Mouse (Mus musculus) forebrain, embryonic 15.5 days (tissue): ENCODE data around the gene Pacsin2. TPM values are rescaled to one million over a fixed set of nuclear protein-coding genes. Genes with fewer than 3 reads are reported as not detected.
"Not testable (repeated sequence)": the region's sequence is repeated elsewhere in the genome, so short reads cannot be mapped to it uniquely, and the experiment has no call there.

Experiments used
- ATAC-seq: fragments of 200-750 bp; cut with Nextera tagmentation; replicated peaks from 2 replicates; pipeline ENCODE4 v1.8.0; 2017; ENCODE audit warnings: mild to moderate bottlenecking, moderate TSS enrichment, moderate library complexity
- H3K27ac ChIP-seq: fragments of 300-500 bp; sonication (generic); replicated peaks from 2 replicates; pipeline ENCODE4 v1.5.1; 2015; ENCODE audit warnings: mild to moderate bottlenecking, inconsistent platforms
- H3K27me3 ChIP-seq: fragments of 300-500 bp; sonication (generic); 2 replicates; pipeline ENCODE4 v1.6.1; 2015; ENCODE audit warnings: inconsistent platforms
- H3K36me3 ChIP-seq: fragments of 300-500 bp; sonication (generic); 2 replicates; pipeline ENCODE4 v1.6.1; 2015; ENCODE audit warnings: mild to moderate bottlenecking, inconsistent platforms
- H3K4me1 ChIP-seq: fragments of 300-500 bp; sonication (generic); 2 replicates; pipeline ENCODE4 v1.6.1; 2015; ENCODE audit warnings: inconsistent platforms
- H3K4me2 ChIP-seq: fragments of 300-500 bp; sonication (generic); replicated peaks from 2 replicates; pipeline ENCODE4 v1.6.1; 2015; ENCODE audit warnings: mild to moderate bottlenecking, inconsistent platforms
- H3K4me3 ChIP-seq: fragments of 300-500 bp; sonication (generic); 2 replicates; pipeline ENCODE4 v1.5.1; 2015; ENCODE audit warnings: mild to moderate bottlenecking, inconsistent platforms
- H3K9ac ChIP-seq: fragments of 300-500 bp; sonication (generic); replicated peaks from 2 replicates; pipeline ENCODE4 v1.6.1; 2015; ENCODE audit warnings: mild to moderate bottlenecking, inconsistent platforms
- H3K9me3 ChIP-seq: fragments of 300-500 bp; sonication (generic); 2 replicates; pipeline ENCODE4 v1.6.1; 2016; ENCODE audit warnings: inconsistent platforms
- WGBS: fragments of 180-500 bp; shearing (Covaris S2); methylation state at CpG from one replicate; pipeline ENCODE4 v1.1.7; 2015; ENCODE audit warnings: mixed read lengths; 5-methylcytosine and 5-hydroxymethylcytosine counted together
- polyA plus RNA-seq: library from polyadenylated mRNA; unstranded; fragments of >200 nt; fragmentation: Nextera tagmentation; extraction: Ambion mirVana; gene quantifications from 2 replicates; pipeline ENCODE4 v1.2.1, GENCODE M21; 2015

Gene Pacsin2
- polyA plus RNA-seq: 21.5 and 25.5 TPM in 2 replicates

- H3K4me1 ChIP-seq: peaks cover 14% of the 10 kb centered on the region
- peak; percentile 99 for ATAC-seq
- H3K36me3 ChIP-seq: no peaks in the 10 kb centered on the region
- peak within 1 kb of the TSS; percentile 75 for H3K4me3 ChIP-seq
- no peak within 1 kb of the TSS for H3K27ac ChIP-seq
- WGBS: 0% methylated on average over 56 of the region's 88 CpGs
- H3K4me2 ChIP-seq: peak within 1 kb of the TSS; percentile 88
- no peaks in the 10 kb centered on the region for H3K9me3 ChIP-seq
- H3K9ac ChIP-seq: peak within 1 kb of the TSS; percentile 57
- H3K27me3 ChIP-seq: no peaks in the 10 kb centered on the region
Observed at GRCm38 (mm10) chr15:83464083-83464904, at the start of gene Pacsin2. Gene Pacsin2 (minus strand): TSS chr15:83464606.

DNA sequence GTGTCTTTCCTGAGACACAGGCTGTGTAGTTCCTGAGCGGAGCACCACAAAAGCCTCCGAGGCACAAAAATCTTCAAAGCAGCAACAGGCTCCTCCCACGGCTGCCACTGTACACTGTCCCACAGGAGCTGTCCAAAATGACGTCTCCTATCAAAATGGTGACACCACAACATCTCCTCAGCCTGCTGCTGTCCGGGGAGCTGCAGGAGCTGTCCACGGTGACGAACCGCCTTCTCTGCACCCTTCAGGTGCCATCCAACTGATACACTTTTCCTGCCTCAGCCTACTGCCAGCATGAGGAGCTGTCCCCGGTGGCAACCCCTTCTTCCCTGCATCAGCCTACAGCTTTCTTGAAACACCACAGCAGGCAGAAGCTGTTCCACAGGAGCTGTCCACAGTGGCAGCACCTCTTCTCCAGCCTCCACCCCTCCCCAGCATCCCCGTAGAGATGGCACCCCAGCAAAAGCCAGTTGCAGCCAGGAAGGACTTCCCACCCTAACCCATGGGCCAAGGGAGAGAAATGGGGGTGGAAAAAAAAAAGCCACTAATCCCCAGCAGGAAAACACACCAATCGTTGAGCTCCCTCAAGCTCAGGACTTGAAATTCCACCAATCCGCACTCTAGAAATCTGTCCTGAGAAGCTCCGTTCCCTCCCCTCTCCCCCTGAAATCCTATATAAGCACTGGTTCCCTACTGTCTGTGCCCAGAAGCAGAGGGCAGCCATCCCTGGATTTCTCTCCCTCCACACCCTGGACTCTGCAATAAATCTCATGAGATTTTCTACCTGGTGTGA is 48.3 kb upstream of the Pacsin2 start:
- Histone ChIP-seq H3K9me3 (no peaks in the 10 kb centered on the region), H3K4me1 (peaks cover 29% of the 10 kb centered on the region), H3K4me2 (no peak overlapping the region), H3K4me3 (no peak overlapping the region), H3K27ac (no peak overlapping the region), H3K36me3 (no peaks in the 10 kb centered on the region), H3K27me3 (no peaks in the 10 kb centered on the region), H3K9ac (no peak overlapping the region)
- WGBS: 80% methylated on average over 13 of the region's 13 CpGs
- no peak for ATAC-seq

GRCm38 (mm10) chr15:83510805-83511405 is 46.5 kb upstream of the Pacsin2 start, which contains the start of gene Ttll1:
Gene Ttll1 (minus strand): TSS chr15:83510893.
- peak; percentile 97 for ATAC-seq
- Histone ChIP-seq H3K9ac (peak within 1 kb of the TSS; percentile 69), H3K36me3 (no peaks in the 10 kb centered on the region), H3K27me3 (no peaks in the 10 kb centered on the region), H3K27ac (peak within 1 kb of the TSS; percentile 93), H3K4me3 (peak within 1 kb of the TSS; percentile 63), H3K9me3 (no peaks in the 10 kb centered on the region), H3K4me1 (peaks cover 31% of the 10 kb centered on the region), H3K4me2 (peak within 1 kb of the TSS; percentile 53)
- WGBS: 12% methylated on average over 41 of the region's 41 CpGs

DNA sequence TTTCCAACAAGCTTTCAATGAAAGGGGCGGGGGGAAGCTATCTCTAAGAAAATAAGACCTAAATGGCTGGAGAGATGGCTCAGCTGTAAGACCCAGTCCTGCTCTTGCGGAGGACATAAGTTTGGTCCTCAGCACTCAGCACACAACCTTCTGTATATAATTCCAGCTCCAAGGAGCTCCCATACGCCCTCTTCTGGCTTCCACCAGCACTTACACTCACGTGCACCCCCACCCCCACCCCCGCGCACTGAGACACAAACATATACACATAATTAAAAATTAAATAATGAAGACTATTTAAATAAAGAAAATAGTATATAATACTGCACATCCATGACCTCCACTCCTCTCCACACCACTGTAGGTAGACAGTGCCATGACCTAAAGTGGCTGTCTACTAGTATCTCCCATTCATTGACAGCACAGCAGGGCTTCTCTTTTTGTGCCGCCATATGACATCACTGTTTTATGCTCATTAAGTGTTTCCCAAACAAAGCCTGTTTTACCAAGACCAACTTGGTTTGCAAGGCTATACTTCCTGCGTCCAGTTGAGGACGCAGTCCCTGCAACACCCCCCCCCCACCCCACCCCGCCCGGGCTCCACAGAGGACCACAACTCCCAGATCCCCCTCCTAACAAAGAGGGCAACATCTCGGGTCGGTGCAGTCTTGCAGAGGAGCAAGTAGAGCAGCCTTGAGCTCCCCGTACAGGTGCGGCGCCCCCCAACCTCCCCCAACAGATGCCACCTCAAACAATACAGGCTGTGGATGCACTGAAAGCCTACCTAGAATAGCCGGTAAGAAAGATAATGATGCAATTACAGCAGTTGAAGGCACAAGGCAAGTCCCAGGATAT is 45.8 kb upstream of the Pacsin2 start:
- Histone ChIP-seq H3K4me2 (peak overlapping the region; percentile 53), H3K27me3 (no peaks in the 10 kb centered on the region), H3K9me3 (no peaks in the 10 kb centered on the region), H3K4me1 (peaks cover 31% of the 10 kb centered on the region), H3K27ac (peak overlapping the region; percentile 93), H3K4me3 (peak overlapping the region; percentile 63), H3K36me3 (peaks cover 3% of the 10 kb centered on the region; the same call in 1 of the 2 replicates), H3K9ac (peak overlapping the region; percentile 69)
- peak; percentile 83 for ATAC-seq
- 24% methylated on average over 17 of the region's 17 CpGs for WGBS

GRCm38 (mm10) chr15:83501483-83501882 is 37.1 kb upstream of the Pacsin2 start:
- H3K4me1 ChIP-seq, H3K4me2 ChIP-seq, H3K9me3 ChIP-seq, H3K27me3 ChIP-seq, H3K4me3 ChIP-seq, ATAC-seq, H3K9ac ChIP-seq, H3K27ac ChIP-seq: not testable (repeated sequence)
- peaks cover 74% of the 10 kb centered on the region for H3K36me3 ChIP-seq
- WGBS: 85% methylated on average over 6 of the region's 6 CpGs

GRCm38 (mm10) chr15:83500352-83500751 is 35.9 kb upstream of the Pacsin2 start:
- no peak for ATAC-seq
- H3K4me3 ChIP-seq: no peak overlapping the region
- no peak overlapping the region for H3K9ac ChIP-seq
- 58% methylated on average over 3 of the region's 3 CpGs for WGBS
- no peak overlapping the region for H3K27ac ChIP-seq
- no peaks in the 10 kb centered on the region for H3K27me3 ChIP-seq
- H3K9me3 ChIP-seq: no peaks in the 10 kb centered on the region
- no peaks in the 10 kb centered on the region for H3K4me1 ChIP-seq
- H3K4me2 ChIP-seq: no peak overlapping the region
- peaks cover 84% of the 10 kb centered on the region for H3K36me3 ChIP-seq

GRCm38 (mm10) chr15:83499211-83499755 is 34.9 kb upstream of the Pacsin2 start:
- Histone ChIP-seq H3K9me3 (no peaks in the 10 kb centered on the region), H3K27ac (no peak overlapping the region), H3K27me3 (no peaks in the 10 kb centered on the region), H3K4me2 (no peak overlapping the region), H3K9ac (no peak overlapping the region), H3K4me3 (no peak overlapping the region), H3K36me3 (peaks cover 87% of the 10 kb centered on the region), H3K4me1 (no peaks in the 10 kb centered on the region)
- WGBS: 93% methylated on average over 10 of the region's 10 CpGs
- no peak for ATAC-seq

- WGBS: 91% methylated on average over 6 of the region's 6 CpGs
- H3K36me3 ChIP-seq: peaks cover 91% of the 10 kb centered on the region
- no peak for ATAC-seq
Observed at GRCm38 (mm10) chr15:83497299-83497698, 32.9 kb upstream of the Pacsin2 start.

GRCm38 (mm10) chr15:83495787-83496367 is 31.5 kb upstream of the Pacsin2 start:
- 79% methylated on average over 21 of the region's 22 CpGs for WGBS
- no peaks in the 10 kb centered on the region for H3K9me3 ChIP-seq
- no peaks in the 10 kb centered on the region for H3K27me3 ChIP-seq
- H3K27ac ChIP-seq: no peak overlapping the region
- no peak overlapping the region for H3K4me2 ChIP-seq
- no peak overlapping the region for H3K9ac ChIP-seq
- no peaks in the 10 kb centered on the region for H3K4me1 ChIP-seq
- no peak overlapping the region for H3K4me3 ChIP-seq
- peaks cover 89% of the 10 kb centered on the region for H3K36me3 ChIP-seq
- no peak for ATAC-seq

More at GRCm38 (mm10) chr15:83497299-83497698, 32.9 kb upstream of the Pacsin2 start:
- no peak overlapping the region for H3K9ac ChIP-seq
- no peak overlapping the region for H3K4me2 ChIP-seq
- H3K9me3 ChIP-seq: no peaks in the 10 kb centered on the region
- H3K4me1 ChIP-seq: no peaks in the 10 kb centered on the region
- no peak overlapping the region for H3K27ac ChIP-seq
- H3K27me3 ChIP-seq: no peaks in the 10 kb centered on the region
- H3K4me3 ChIP-seq: no peak overlapping the region

DNA sequence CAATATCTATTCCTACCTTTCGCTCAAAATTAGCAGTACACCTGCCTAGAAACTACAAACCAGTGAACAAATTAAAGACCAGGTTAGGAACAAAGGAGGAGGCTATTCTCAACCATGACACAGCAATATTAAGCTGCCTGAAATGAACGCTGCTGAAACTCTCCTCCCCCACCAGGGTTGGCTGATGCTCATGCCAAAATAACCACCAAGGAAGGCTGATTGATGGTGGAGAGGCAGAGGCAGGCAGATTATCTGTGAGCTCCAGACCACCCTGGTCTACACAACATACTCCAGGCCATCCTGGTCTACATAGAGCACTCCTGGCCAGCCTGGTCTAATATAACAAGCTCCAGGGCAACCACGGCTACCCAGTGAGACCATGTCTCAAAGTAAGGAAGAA is 30.8 kb upstream of the Pacsin2 start:
- peaks cover 88% of the 10 kb centered on the region for H3K36me3 ChIP-seq
- 94% methylated on average over 3 of the region's 3 CpGs for WGBS
- no peak overlapping the region for H3K27ac ChIP-seq
- H3K27me3 ChIP-seq: no peaks in the 10 kb centered on the region
- H3K4me1 ChIP-seq: no peaks in the 10 kb centered on the region
- no peak for ATAC-seq
- no peak overlapping the region for H3K4me2 ChIP-seq
- H3K9me3 ChIP-seq: no peaks in the 10 kb centered on the region
- no peak overlapping the region for H3K9ac ChIP-seq
- no peak overlapping the region for H3K4me3 ChIP-seq

DNA sequence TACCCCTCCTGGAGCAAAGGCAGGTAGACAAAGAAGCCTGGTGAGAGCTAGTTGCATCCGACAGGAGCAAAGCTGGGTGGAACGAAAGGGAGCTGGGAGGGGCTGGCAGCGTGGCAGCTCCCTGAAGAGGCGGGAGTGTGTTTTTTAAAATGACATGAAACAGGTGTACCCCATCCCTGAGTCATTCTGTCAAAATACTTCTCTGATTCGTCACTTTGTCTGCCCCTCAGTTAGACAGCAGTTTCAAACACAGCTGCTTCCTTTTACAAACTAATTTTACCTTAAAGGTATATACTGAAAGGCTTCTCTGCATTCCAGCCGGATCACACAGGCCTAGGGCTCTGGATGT is 30.1 kb upstream of the Pacsin2 start:
- Histone ChIP-seq H3K9ac (no peak overlapping the region), H3K27ac (no peak overlapping the region), H3K9me3 (no peaks in the 10 kb centered on the region), H3K4me2 (no peak overlapping the region), H3K4me3 (no peak overlapping the region), H3K27me3 (no peaks in the 10 kb centered on the region), H3K36me3 (peaks cover 88% of the 10 kb centered on the region), H3K4me1 (no peaks in the 10 kb centered on the region)
- 75% methylated on average over 6 of the region's 6 CpGs for WGBS
- no peak for ATAC-seq
